Comparison of ENCODE assay signal across 8 mouse cellular contexts in genomic region chr8:72320803-72321583, GRCm38 (mm10). TPM values are rescaled to one million over a fixed set of nuclear protein-coding genes. Genes with fewer than 3 reads are reported as not detected.
DNase-seq lines count a peak whose midpoint lies in the region; ATAC-seq and TF ChIP-seq lines count a peak whose summit lies in the region.

No protein-coding gene starts in this region.

- no peak for TF ChIP-seq CTCF in left cerebral cortex, adult 2 months (IDR thresholded peaks at IDR 0.05)

- no peak for ATAC-seq in embryonic facial prominence, embryonic 15.5 days (ENCODE audit: insufficient number of reproducible peaks, low FRiP score, low TSS enrichment, low read depth)
- no peak for ATAC-seq in neural tube, embryonic 12.5 days (ENCODE audit: low FRiP score, low read depth)

- H3K4me2 ChIP-seq in embryonic facial prominence, embryonic 15.5 days (replicated peaks), result peak overlapping the region; percentile 95
- peak overlapping the region; percentile 82; the same call in 1 of the 2 replicates for H3K4me2 ChIP-seq in neural tube, embryonic 12.5 days (replicated peaks)

- H3K4me3 ChIP-seq in left cerebral cortex, adult 2 months, result peak overlapping the region; percentile 66
- peak overlapping the region; percentile 63 for H3K4me3 ChIP-seq in embryonic facial prominence, embryonic 15.5 days (replicated peaks)
- H3K4me3 ChIP-seq in neural tube, embryonic 12.5 days, result peak overlapping the region; percentile 43

- 50% methylated on average over 25 of the region's 25 CpGs for WGBS in embryonic facial prominence, embryonic 15.5 days
- 60% methylated on average over 25 of the region's 25 CpGs for WGBS in neural tube, embryonic 12.5 days

- peak overlapping the region; percentile 47; the same call in 1 of the 2 replicates for H3K27ac ChIP-seq in left cerebral cortex, adult 2 months
- no peak overlapping the region for H3K27ac ChIP-seq in embryonic facial prominence, embryonic 15.5 days (replicated peaks)
- H3K27ac ChIP-seq in neural tube, embryonic 12.5 days, result no peak overlapping the region

- H3K27me3 ChIP-seq in embryonic facial prominence, embryonic 15.5 days, result peaks cover 34% of the 10 kb centered on the region
- peaks cover 49% of the 10 kb centered on the region for H3K27me3 ChIP-seq in neural tube, embryonic 12.5 days (replicated peaks)

- H3K36me3 ChIP-seq in embryonic facial prominence, embryonic 15.5 days, result no peaks in the 10 kb centered on the region
- no peaks in the 10 kb centered on the region for H3K36me3 ChIP-seq in neural tube, embryonic 12.5 days

- DNase-seq in left cerebral cortex, adult 2 months (ENCODE audit: extremely low spot score in 1 of 2, low spot score in 2 of 2), result no peak
- DNase-seq in left cerebral cortex, adult 11 months (ENCODE audit: low spot score), result no peak
- DNase-seq in kidney, postnatal 4 days, result peak; percentile 9 to 11
- DNase-seq in urinary bladder, adult 2 months (ENCODE audit: low spot score), result no peak
- no peak for DNase-seq in thymus, adult 18-20 months
- no peak for DNase-seq in embryo, embryonic 11 days

- no peak overlapping the region for H3K9ac ChIP-seq in embryonic facial prominence, embryonic 15.5 days
- no peak overlapping the region for H3K9ac ChIP-seq in neural tube, embryonic 12.5 days

- intact Hi-C loops in left cerebral cortex, adult 2 months (cut with DNase I), result no loop called here

- no peaks in the 10 kb centered on the region for H3K9me3 ChIP-seq in embryonic facial prominence, embryonic 15.5 days (replicated peaks)
- no peaks in the 10 kb centered on the region for H3K9me3 ChIP-seq in neural tube, embryonic 12.5 days

- H3K4me1 ChIP-seq in embryonic facial prominence, embryonic 15.5 days, result peaks cover 40% of the 10 kb centered on the region
- H3K4me1 ChIP-seq in neural tube, embryonic 12.5 days, result peaks cover 17% of the 10 kb centered on the region

RNA-seq across cellular contexts. Expression of gene Klf2, which starts 2.2 kb away (rescaled TPM):
- 10 to 100 TPM; 17.1 to 32.3 TPM for total RNA-seq in left cerebral cortex, adult 2 months (2021)
- 12.1 and 15.4 TPM in 2 replicates for polyA plus RNA-seq in embryonic facial prominence, embryonic 15.5 days (2015; fragmentation: Nextera tagmentation; extraction: Ambion mirVana)
- 10.3 and 10.9 TPM in 2 replicates for polyA plus RNA-seq in neural tube, embryonic 12.5 days (2016; fragmentation: Nextera tagmentation; extraction: Ambion mirVana)
- 32.4 and 36.7 TPM in 2 replicates for polyA plus RNA-seq in urinary bladder, adult 2 months (2012; rRNA removed)

RNA-seq across cellular contexts. Expression of gene Gm10282, which starts 15.9 kb away (rescaled TPM):
- 1 to 10 TPM; 3.9 to 6.2 TPM for total RNA-seq in left cerebral cortex, adult 2 months (2021)
- polyA plus RNA-seq in embryonic facial prominence, embryonic 15.5 days (2015; fragmentation: Nextera tagmentation; extraction: Ambion mirVana), result 22.9 and 33.3 TPM in 2 replicates
- 21.4 and 25.2 TPM in 2 replicates for polyA plus RNA-seq in neural tube, embryonic 12.5 days (2016; fragmentation: Nextera tagmentation; extraction: Ambion mirVana)
- 6.2 and 8.5 TPM in 2 replicates for polyA plus RNA-seq in urinary bladder, adult 2 months (2012; rRNA removed)

Comparison
In these comparisons a context has a peak if more than half of its experiments do, and no peak if none do; other contexts are left out.
1. DNase-seq: peak in kidney, postnatal 4 days (2 of 2); none in left cerebral cortex, adult 2 months (0 of 2), left cerebral cortex, adult 11 months (single experiment), urinary bladder, adult 2 months (single experiment), thymus, adult 18-20 months (0 of 2) and embryo, embryonic 11 days (single experiment).
2. Peak in every context shown above with its lines, with median percentiles within 50 percentile points of each other: H3K4me3 ChIP-seq.